11 mouse cellular contexts compared by ENCODE assay signal in the genomic region with DNA sequence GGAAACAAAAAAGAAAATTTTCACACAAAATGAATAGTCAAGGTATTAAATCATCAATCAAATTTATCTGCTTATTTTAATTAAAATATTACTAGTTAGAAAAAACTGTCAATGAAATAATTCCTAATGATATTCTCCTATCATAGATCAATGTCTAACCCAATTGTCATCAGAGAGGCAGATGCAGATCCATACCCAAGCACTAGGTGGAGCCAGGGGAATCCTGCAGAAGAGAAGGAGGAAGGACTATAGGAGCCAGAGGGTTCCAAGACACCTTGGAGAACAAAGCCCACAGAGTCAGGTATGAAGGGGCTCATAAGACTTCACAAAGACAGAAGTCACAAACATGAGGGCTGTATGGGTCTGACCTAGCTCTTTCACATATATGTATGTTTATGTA.
DNase-seq lines count a peak whose midpoint lies in the region; ATAC-seq lines count a peak whose summit lies in the region.
"Had no signal": no experiment of that assay in that cellular context is flagged by ENCODE, and none has a peak within 500 bp of the region (broad histone marks: within the 10 kb centered on the region; RNA-seq: fewer than 3 reads in every experiment).

No protein-coding gene starts in this region.

- no peaks in the 10 kb centered on the region for H3K27me3 ChIP-seq in kidney, embryonic 15.5 days
- H3K27me3 ChIP-seq in embryonic facial prominence, embryonic 10.5 days (replicated peaks; ENCODE audit: low read depth, poor library complexity, severe bottlenecking): no peaks in the 10 kb centered on the region
- no peaks in the 10 kb centered on the region for H3K27me3 ChIP-seq in neural tube, embryonic 15.5 days (replicated peaks)
- H3K27me3 ChIP-seq: limb, embryonic 13.5 days; megakaryocyte, embryonic 14.5 days; neural tube, embryonic 13.5 days had no signal

- no peaks in the 10 kb centered on the region for H3K4me1 ChIP-seq in kidney, embryonic 15.5 days
- no peaks in the 10 kb centered on the region for H3K4me1 ChIP-seq in embryonic facial prominence, embryonic 10.5 days
- no peaks in the 10 kb centered on the region for H3K4me1 ChIP-seq in neural tube, embryonic 15.5 days
- H3K4me1 ChIP-seq: limb, embryonic 13.5 days; megakaryocyte, embryonic 14.5 days; neural tube, embryonic 13.5 days had no signal

- no peak overlapping the region for H3K4me3 ChIP-seq in kidney, embryonic 15.5 days (replicated peaks)
- no peak overlapping the region for H3K4me3 ChIP-seq in embryonic facial prominence, embryonic 10.5 days
- H3K4me3 ChIP-seq in neural tube, embryonic 15.5 days (replicated peaks): no peak overlapping the region
- H3K4me3 ChIP-seq: limb, embryonic 13.5 days; megakaryocyte, embryonic 14.5 days; neural tube, embryonic 13.5 days had no signal

- no peaks in the 10 kb centered on the region for H3K9me3 ChIP-seq in kidney, embryonic 15.5 days (replicated peaks)
- no peaks in the 10 kb centered on the region for H3K9me3 ChIP-seq in embryonic facial prominence, embryonic 10.5 days
- no peaks in the 10 kb centered on the region for H3K9me3 ChIP-seq in neural tube, embryonic 15.5 days (replicated peaks)
- H3K9me3 ChIP-seq: limb, embryonic 13.5 days; megakaryocyte, embryonic 14.5 days; neural tube, embryonic 13.5 days had no signal

- H3K9ac ChIP-seq in kidney, embryonic 15.5 days: no peak overlapping the region
- no peak overlapping the region for H3K9ac ChIP-seq in neural tube, embryonic 15.5 days (replicated peaks)
- H3K9ac ChIP-seq: limb, embryonic 13.5 days; neural tube, embryonic 13.5 days had no signal

- H3K4me2 ChIP-seq in kidney, embryonic 15.5 days: no peak overlapping the region
- H3K4me2 ChIP-seq in neural tube, embryonic 15.5 days: no peak overlapping the region
- H3K4me2 ChIP-seq: limb, embryonic 13.5 days; neural tube, embryonic 13.5 days had no signal

- DNase-seq in kidney, adult 9 months: peak; percentile 1
- DNase-seq in 3T3-L1 (ENCODE audit: low read depth, low spot score): peak; percentile 40
- DNase-seq in 416B (ENCODE audit: low read depth): peak; percentile 8
- DNase-seq in embryonic facial prominence, embryonic 10.5 days (ENCODE audit: low spot score): peak; percentile 9
- no peak for DNase-seq in ovary, postnatal 36 days (ENCODE audit: low spot score)
- DNase-seq: gastrocnemius, postnatal 36 days had no signal

- no peak for ATAC-seq in kidney, embryonic 15.5 days (replicated peaks; ENCODE audit: low FRiP score)
- ATAC-seq in neural tube, embryonic 15.5 days (ENCODE audit: low FRiP score): no peak

- H3K27ac ChIP-seq in kidney, embryonic 15.5 days: no peak overlapping the region
- H3K27ac ChIP-seq in embryonic facial prominence, embryonic 10.5 days (replicated peaks): no peak overlapping the region
- H3K27ac ChIP-seq in neural tube, embryonic 15.5 days (replicated peaks): no peak overlapping the region
- H3K27ac ChIP-seq: limb, embryonic 13.5 days; neural tube, embryonic 13.5 days had no signal

- no peaks in the 10 kb centered on the region for H3K36me3 ChIP-seq in kidney, embryonic 15.5 days
- H3K36me3 ChIP-seq in embryonic facial prominence, embryonic 10.5 days (replicated peaks): no peaks in the 10 kb centered on the region
- no peaks in the 10 kb centered on the region for H3K36me3 ChIP-seq in neural tube, embryonic 15.5 days
- H3K36me3 ChIP-seq: limb, embryonic 13.5 days; neural tube, embryonic 13.5 days had no signal
